Mouse (Mus musculus): ENCODE results near the gene Gm45808. TPM values are rescaled to one million over a fixed set of nuclear protein-coding genes. Genes with fewer than 3 reads are reported as not detected.

The Gm45808 gene
- polyA plus RNA-seq, 1 experiment from 2014 or later = not detected

Small RNAs within 50 kb of the gene (microRNA-seq; reads per million reads assigned to microRNA genes)
- not detected for gene Gm22133 (ENCODE audit: borderline number of aligned reads)

Other genes with a start within 250 kb of the Gm45808 start
- 0.86 and 1.1 TPM in 2 replicates for gene Cd37, start 247.7 kb downstream of the Gm45808 start, polyA plus RNA-seq (2014; fragmentation: Nextera tagmentation; extraction: Ambion mirVana)
- 0.21 TPM in 1 of 2 replicates, not detected in the other for gene Slc6a16, start 245.7 kb downstream of the Gm45808 start, polyA plus RNA-seq (2014; fragmentation: Nextera tagmentation; extraction: Ambion mirVana)
- not detected in 2 replicates for gene Slc6a21, start 209.3 kb downstream of the Gm45808 start, polyA plus RNA-seq (2014; fragmentation: Nextera tagmentation; extraction: Ambion mirVana)
- 5.0 and 7.2 TPM in 2 replicates for gene Trpm4, start 153.0 kb downstream of the Gm45808 start, polyA plus RNA-seq (2014; fragmentation: Nextera tagmentation; extraction: Ambion mirVana)
- gene Hrc, start 151.5 kb downstream of the Gm45808 start, polyA plus RNA-seq (2014; fragmentation: Nextera tagmentation; extraction: Ambion mirVana) = 0.33 and 0.34 TPM in 2 replicates
- gene Ppfia3, start 119.8 kb downstream of the Gm45808 start, polyA plus RNA-seq (2014; fragmentation: Nextera tagmentation; extraction: Ambion mirVana) = 7.4 TPM in 2 replicates
- gene Lin7b, start 116.2 kb downstream of the Gm45808 start, polyA plus RNA-seq (2014; fragmentation: Nextera tagmentation; extraction: Ambion mirVana) = 0.77 and 0.86 TPM in 2 replicates
- gene Snrnp70, start 91.1 kb downstream of the Gm45808 start, polyA plus RNA-seq (2014; fragmentation: Nextera tagmentation; extraction: Ambion mirVana) = 71.6 and 75.0 TPM in 2 replicates
- gene Kcna7, start 81.2 kb downstream of the Gm45808 start, polyA plus RNA-seq (2014; fragmentation: Nextera tagmentation; extraction: Ambion mirVana) = not detected in 2 replicates
- 3.9 and 5.1 TPM in 2 replicates for gene Ntf5, start 73.1 kb downstream of the Gm45808 start, polyA plus RNA-seq (2014; fragmentation: Nextera tagmentation; extraction: Ambion mirVana)
- not detected in 2 replicates for gene Lhb, start 66.0 kb downstream of the Gm45808 start, polyA plus RNA-seq (2014; fragmentation: Nextera tagmentation; extraction: Ambion mirVana)
- 28.7 and 30.7 TPM in 2 replicates for gene Gys1, start 52.0 kb downstream of the Gm45808 start, polyA plus RNA-seq (2014; fragmentation: Nextera tagmentation; extraction: Ambion mirVana)
- gene Ruvbl2, start 48.7 kb downstream of the Gm45808 start, polyA plus RNA-seq (2014; fragmentation: Nextera tagmentation; extraction: Ambion mirVana) = 172 and 179 TPM in 2 replicates
- gene Ftl1, start 26.9 kb downstream of the Gm45808 start, polyA plus RNA-seq (2014; fragmentation: Nextera tagmentation; extraction: Ambion mirVana) = 4,830 and 5,123 TPM in 2 replicates
- 151 and 168 TPM in 2 replicates for gene Bax, start 19.9 kb downstream of the Gm45808 start, polyA plus RNA-seq (2014; fragmentation: Nextera tagmentation; extraction: Ambion mirVana)
- gene Tulp2, start 4.9 kb downstream of the Gm45808 start, polyA plus RNA-seq (2014; fragmentation: Nextera tagmentation; extraction: Ambion mirVana) = 0.43 and 0.95 TPM in 2 replicates
- 2.6 and 3.1 TPM in 2 replicates for gene Dhdh, start 2.0 kb upstream of the Gm45808 start, polyA plus RNA-seq (2014; fragmentation: Nextera tagmentation; extraction: Ambion mirVana)
- gene Nucb1, start 23.6 kb upstream of the Gm45808 start, polyA plus RNA-seq (2014; fragmentation: Nextera tagmentation; extraction: Ambion mirVana) = 96.7 and 107 TPM in 2 replicates
- 19.8 and 20.3 TPM in 2 replicates for gene Ppp1r15a, start 39.5 kb upstream of the Gm45808 start, polyA plus RNA-seq (2014; fragmentation: Nextera tagmentation; extraction: Ambion mirVana)
- gene Plekha4, start 39.5 kb upstream of the Gm45808 start, polyA plus RNA-seq (2014; fragmentation: Nextera tagmentation; extraction: Ambion mirVana) = 0.62 and 1.3 TPM in 2 replicates
- gene Hsd17b14, start 68.1 kb upstream of the Gm45808 start, polyA plus RNA-seq (2014; fragmentation: Nextera tagmentation; extraction: Ambion mirVana) = 0.53 and 0.68 TPM in 2 replicates
- 47.0 and 47.3 TPM in 2 replicates for gene Bcat2, start 83.3 kb upstream of the Gm45808 start, polyA plus RNA-seq (2014; fragmentation: Nextera tagmentation; extraction: Ambion mirVana)
- gene Fgf21, start 128.7 kb upstream of the Gm45808 start, polyA plus RNA-seq (2014; fragmentation: Nextera tagmentation; extraction: Ambion mirVana) = 0.22 TPM in 1 of 2 replicates, not detected in the other
- 0.38 TPM in 1 of 2 replicates, not detected in the other for gene Fut1, start 130.5 kb upstream of the Gm45808 start, polyA plus RNA-seq (2014; fragmentation: Nextera tagmentation; extraction: Ambion mirVana)
- 0.08 and 0.11 TPM in 2 replicates for gene Izumo1, start 135.0 kb upstream of the Gm45808 start, polyA plus RNA-seq (2014; fragmentation: Nextera tagmentation; extraction: Ambion mirVana)
- 5.4 and 5.7 TPM in 2 replicates for gene Rasip1, start 140.7 kb upstream of the Gm45808 start, polyA plus RNA-seq (2014; fragmentation: Nextera tagmentation; extraction: Ambion mirVana)
- gene Mamstr, start 153.2 kb upstream of the Gm45808 start, polyA plus RNA-seq (2014; fragmentation: Nextera tagmentation; extraction: Ambion mirVana) = 1.4 and 1.8 TPM in 2 replicates
- gene Fut2, start 179.6 kb upstream of the Gm45808 start, polyA plus RNA-seq (2014; fragmentation: Nextera tagmentation; extraction: Ambion mirVana) = 0.17 TPM in 1 of 2 replicates, not detected in the other
- gene Ntn5, start 197.2 kb upstream of the Gm45808 start, polyA plus RNA-seq (2014; fragmentation: Nextera tagmentation; extraction: Ambion mirVana) = 0.25 TPM in 2 replicates
- 0.27 and 0.42 TPM in 2 replicates for gene Sec1, start 207.6 kb upstream of the Gm45808 start, polyA plus RNA-seq (2014; fragmentation: Nextera tagmentation; extraction: Ambion mirVana)
- gene Car11, start 213.0 kb upstream of the Gm45808 start, polyA plus RNA-seq (2014; fragmentation: Nextera tagmentation; extraction: Ambion mirVana) = 6.9 and 8.7 TPM in 2 replicates
- gene Dbp, start 218.3 kb upstream of the Gm45808 start, polyA plus RNA-seq (2014; fragmentation: Nextera tagmentation; extraction: Ambion mirVana) = 4.9 and 5.6 TPM in 2 replicates
- gene Rpl18, start 228.6 kb upstream of the Gm45808 start, polyA plus RNA-seq (2014; fragmentation: Nextera tagmentation; extraction: Ambion mirVana) = 1,026 and 1,114 TPM in 2 replicates
- 14.9 and 17.3 TPM in 2 replicates for gene Sphk2, start 231.2 kb upstream of the Gm45808 start, polyA plus RNA-seq (2014; fragmentation: Nextera tagmentation; extraction: Ambion mirVana)
- 0.21 and 0.35 TPM in 2 replicates for gene Fam83e, start 234.4 kb upstream of the Gm45808 start, polyA plus RNA-seq (2014; fragmentation: Nextera tagmentation; extraction: Ambion mirVana)
- not detected in 2 replicates for gene Spaca4, start 239.0 kb upstream of the Gm45808 start, polyA plus RNA-seq (2014; fragmentation: Nextera tagmentation; extraction: Ambion mirVana)

All from embryonic facial prominence, embryonic 11.5 days (tissue).